Mouse (Mus musculus): ENCODE data around the gene Ctbp2. TPM values are rescaled to one million over a fixed set of nuclear protein-coding genes. Genes with fewer than 3 reads are reported as not detected.

Ctbp2 gene
- total RNA-seq, 4 experiments from 2014 or later, result 26.0 to 30.6 (median 27.5) TPM

- no peak for DNase-seq (ENCODE audit: low spot score in 2 of 2)
Observed at GRCm38 (mm10) chr7:133088411-133088810, 35.7 kb downstream of the Ctbp2 start.

GRCm38 (mm10) chr7:133085408-133085807 lies 38.7 kb downstream of the Ctbp2 start:
- DNase-seq (ENCODE audit: low spot score in 2 of 2), result no peak

DNA sequence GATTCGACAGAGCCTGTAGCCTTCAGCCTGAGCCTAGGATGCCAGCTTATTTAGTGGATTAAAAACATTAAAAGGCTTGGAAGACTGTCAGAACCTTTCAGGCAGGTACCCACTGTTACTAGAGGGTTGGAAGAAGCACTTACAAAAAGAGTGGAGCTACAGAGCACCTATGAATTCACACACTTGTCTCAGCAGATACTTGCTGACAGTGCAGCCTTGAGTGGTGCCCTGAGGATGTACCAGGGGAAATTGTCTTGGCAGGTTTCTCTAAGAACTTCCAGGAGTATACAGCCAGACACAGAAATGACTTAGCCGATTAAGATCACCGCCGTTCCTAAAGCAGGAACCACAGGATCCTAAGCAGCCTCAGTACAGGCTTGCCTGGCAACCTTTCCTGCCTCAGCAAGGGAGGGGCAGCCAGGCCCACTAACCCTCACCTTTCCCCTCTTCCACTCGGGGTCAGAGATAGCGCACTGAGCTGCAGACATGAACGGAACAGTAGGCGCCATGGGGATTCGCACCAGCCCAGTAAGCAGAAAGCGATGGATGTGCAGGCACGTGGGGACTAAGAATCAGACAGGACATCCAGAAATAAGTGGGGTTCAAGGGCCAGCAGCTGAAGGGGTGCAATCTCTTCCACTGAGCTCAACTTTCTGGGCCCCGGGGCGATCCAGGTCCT lies 40.1 kb downstream of the Ctbp2 start:
- no peak for DNase-seq (ENCODE audit: low spot score in 2 of 2)

GRCm38 (mm10) chr7:133078929-133079328 lies 45.2 kb downstream of the Ctbp2 start:
- no peak for DNase-seq (ENCODE audit: low spot score in 2 of 2)

DNA sequence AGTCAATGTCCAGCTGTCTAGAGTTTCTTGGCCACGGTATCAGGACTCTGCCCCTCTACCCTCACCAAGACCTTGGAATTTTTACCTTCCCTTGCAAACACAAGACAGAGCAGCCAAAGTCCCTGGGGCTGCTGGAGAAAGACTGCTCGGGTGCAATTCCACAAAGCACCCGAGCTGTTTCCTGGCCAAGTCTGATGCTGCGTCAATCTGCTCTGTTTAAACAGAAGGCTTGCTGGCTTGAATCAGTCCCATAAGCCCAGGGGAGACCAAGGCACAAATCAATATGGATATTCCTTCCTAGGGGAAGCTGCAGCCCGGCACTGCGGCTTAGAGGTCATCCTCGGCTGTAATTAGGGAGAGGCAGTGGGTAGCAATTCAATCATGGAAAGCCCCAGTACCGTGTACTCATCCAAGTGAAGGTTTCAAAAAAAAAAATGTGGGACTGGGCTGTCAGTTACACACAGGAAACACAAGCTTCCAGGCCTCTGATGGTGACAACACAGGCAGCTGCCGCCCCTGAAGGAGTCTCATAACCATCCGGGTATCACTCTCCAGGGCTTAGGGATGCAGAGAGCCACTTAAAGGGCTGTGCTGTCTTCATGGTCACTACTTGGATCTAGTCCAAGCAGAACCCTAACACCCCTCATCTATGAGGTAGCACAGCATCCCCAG lies 49.6 kb downstream of the Ctbp2 start:
- DNase-seq (ENCODE audit: low spot score in 2 of 2), result no peak

- DNase-seq (ENCODE audit: low spot score in 2 of 2), result no peak
Observed at GRCm38 (mm10) chr7:133073147-133073651, 51.0 kb downstream of the Ctbp2 start.

- DNase-seq (ENCODE audit: low spot score in 2 of 2), result no peak
Observed at GRCm38 (mm10) chr7:133072535-133072934, 51.6 kb downstream of the Ctbp2 start.

DNA sequence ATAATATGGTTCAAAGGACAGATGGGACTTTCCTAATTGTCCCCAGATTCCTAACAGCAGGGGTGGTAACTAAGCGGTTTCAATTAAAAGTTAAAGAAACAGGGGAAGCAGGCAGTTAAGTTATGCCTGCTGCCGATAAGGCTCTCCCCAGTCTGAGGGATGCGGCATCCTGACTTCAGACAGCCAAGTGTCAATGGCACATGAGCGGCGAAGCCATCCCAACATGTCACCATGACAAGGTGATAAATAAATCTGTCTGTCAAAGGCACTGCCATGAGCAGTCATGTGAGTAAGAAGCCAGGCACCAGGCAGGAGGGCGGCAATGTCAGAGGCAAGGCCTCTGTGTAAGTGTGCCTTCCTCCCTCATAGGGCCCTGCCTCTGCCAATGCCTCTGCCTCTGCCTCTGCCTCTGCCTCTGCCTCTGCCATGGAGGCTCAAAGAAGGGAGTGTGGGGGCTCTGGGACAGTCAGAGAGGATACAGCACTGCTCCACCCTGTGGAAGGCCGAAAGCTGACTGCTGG lies 56.8 kb downstream of the Ctbp2 start:
- DNase-seq (ENCODE audit: low spot score in 2 of 2), result no peak

DNA sequence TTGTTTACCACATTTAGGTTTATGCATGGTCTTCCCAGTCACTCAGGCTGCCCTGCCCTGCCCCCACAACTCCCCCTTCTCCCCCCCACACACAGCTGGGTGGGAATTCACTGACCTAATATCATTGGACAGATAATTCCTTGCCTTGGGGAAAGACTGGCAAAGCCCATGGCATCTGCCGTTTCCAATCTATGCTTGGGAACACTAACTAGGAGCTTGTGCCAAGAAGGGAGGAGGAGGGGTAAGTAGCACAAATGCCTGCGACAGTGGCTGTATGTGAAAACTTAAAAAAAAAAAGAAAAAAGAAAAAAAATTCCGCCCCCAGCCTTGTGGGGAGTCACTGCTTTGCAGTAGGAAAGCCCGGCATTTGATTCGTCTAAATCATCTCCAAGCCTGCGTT lies 57.4 kb downstream of the Ctbp2 start:
- DNase-seq (ENCODE audit: low spot score in 2 of 2), result peak in 1 of 2 experiments; percentile 54

DNA sequence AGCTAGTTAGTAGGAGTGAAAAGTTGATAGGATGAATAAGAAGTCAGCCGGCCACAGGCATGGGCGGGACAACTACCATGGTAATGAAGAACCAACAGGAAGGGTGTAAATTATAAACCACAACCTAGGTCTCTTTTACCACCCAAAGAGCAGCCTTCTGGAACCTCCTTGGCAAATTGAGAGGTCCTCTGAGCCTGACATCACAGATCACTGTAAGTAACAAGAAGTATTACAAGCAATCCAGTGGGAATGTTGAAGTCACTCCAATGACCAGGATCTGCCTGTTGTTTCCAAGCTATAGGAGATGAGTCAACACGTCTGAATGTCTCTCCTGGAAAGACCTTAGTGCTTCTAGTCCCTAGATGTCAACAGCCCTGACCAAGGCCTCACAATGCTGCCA lies 62.1 kb downstream of the Ctbp2 start:
- DNase-seq (ENCODE audit: low spot score in 2 of 2), result no peak

DNA sequence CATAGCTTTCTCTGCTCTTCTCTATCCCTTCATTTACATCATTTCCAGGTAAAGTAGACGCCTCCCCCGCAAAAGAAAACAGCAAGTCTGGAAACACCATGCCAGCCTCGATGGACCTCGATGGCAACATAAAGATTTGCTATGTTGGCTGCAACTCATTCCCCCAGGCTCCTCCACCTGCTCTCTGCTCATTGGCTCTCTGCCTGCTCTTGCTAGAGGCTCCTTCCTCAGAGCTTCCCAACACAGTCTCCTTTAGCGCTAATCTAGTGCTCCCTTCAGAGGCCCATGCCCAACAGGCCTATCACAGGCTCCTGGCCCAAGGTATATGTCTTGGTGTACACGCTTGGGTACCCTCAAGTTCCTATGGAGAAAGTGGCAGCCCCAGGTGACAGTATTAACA lies 64.0 kb downstream of the Ctbp2 start:
- DNase-seq (ENCODE audit: low spot score in 2 of 2), result no peak

GRCm38 (mm10) chr7:133059517-133060104 lies 64.5 kb downstream of the Ctbp2 start:
- no peak for DNase-seq (ENCODE audit: low spot score in 2 of 2)

DNA sequence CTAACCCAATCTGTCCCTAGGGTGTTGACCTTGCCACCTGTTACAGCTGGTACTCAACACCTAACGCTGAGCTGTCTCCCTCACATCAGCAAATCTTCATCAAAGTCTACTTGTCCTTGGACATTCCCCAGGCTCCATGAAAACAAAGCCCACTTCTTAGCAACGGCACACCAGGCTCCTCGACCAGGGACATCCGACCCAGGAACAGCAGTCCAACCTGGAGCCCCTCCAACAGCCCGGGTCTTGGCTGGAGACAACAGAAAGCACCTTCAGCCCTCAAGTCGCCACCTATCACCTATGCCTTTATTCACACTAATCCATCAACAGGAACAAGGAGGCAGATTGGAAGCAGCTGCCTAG lies 65.0 kb downstream of the Ctbp2 start:
- DNase-seq (ENCODE audit: low spot score in 2 of 2), result no peak

- no peak for DNase-seq (ENCODE audit: low spot score in 2 of 2)
Observed at GRCm38 (mm10) chr7:133058496-133059149, 65.5 kb downstream of the Ctbp2 start.

DNA sequence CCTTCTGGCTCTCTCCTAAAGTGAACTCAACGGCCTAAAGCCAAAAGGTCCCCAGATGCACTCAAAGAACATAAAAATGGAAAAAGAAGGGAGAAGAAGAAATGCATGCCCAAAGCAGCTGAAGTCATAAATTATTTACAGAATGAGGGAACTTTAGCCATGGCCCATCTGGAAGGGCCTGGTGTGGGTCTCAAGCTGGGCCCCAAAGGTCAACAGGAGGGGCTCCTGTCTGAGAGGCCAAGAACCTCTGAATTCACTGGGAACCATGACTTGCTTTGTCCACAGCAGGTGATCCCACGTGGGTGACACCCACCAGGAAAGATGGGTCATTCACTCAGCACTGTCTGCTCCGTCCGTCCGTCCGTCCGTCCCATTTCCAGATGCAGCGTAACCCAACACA lies 67.2 kb downstream of the Ctbp2 start:
- no peak for DNase-seq (ENCODE audit: low spot score in 2 of 2)

- no peak for DNase-seq (ENCODE audit: low spot score in 2 of 2)
Observed at GRCm38 (mm10) chr7:133054486-133054885, 69.7 kb downstream of the Ctbp2 start.

- DNase-seq (ENCODE audit: low spot score in 2 of 2), result no peak
Observed at GRCm38 (mm10) chr7:133053757-133054156, 70.4 kb downstream of the Ctbp2 start.

- DNase-seq (ENCODE audit: low spot score in 2 of 2), result no peak
Observed at GRCm38 (mm10) chr7:133052819-133053218, 71.3 kb downstream of the Ctbp2 start.

DNA sequence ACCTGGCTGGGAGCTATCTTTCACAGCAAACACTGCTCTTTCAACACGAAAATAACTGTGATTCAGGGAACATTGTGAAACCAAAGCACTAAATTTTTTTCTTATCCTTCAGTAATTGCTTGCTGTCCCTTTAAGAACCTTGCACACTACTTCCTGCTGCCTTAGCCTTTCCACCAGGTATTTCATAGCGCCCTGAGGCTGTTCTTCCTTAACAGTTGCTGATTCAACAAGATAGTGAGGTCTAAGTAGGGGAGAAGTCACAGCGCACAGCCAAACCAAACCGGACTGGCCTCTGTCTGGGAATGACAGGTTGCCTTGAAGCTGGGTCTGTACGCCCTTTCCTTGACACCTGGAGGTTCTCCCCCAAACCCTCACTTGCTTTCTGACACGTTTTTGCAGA lies 73.5 kb downstream of the Ctbp2 start:
- DNase-seq (ENCODE audit: low spot score in 2 of 2), result no peak

DNA sequence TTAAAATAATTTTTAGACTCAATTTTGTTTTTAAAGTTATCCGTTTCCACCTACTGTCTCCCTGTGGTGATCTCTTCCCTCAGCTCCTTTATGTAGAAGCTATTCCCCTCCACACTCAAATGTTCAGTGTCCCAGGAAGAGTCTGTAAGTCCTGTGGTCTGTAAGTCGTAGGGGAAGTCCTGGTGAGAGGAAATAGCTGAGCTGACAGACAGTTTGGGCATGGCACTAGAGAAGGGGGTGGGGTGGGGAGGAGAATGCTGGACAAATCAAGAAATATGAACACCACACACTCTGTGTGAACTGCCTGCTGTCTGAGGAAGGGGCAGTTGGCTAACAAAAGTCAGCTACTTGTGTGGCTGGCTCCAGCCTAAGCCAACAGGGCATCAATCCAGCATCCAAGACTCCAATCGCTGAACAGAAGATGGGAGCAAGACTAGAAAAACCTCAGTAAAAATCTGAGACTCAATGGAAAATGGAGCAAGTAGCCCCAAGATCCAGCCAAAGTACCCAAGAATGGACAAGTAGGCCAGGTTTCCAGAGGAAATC lies 76.0 kb downstream of the Ctbp2 start:
- no peak for DNase-seq (ENCODE audit: low spot score in 2 of 2)

DNA sequence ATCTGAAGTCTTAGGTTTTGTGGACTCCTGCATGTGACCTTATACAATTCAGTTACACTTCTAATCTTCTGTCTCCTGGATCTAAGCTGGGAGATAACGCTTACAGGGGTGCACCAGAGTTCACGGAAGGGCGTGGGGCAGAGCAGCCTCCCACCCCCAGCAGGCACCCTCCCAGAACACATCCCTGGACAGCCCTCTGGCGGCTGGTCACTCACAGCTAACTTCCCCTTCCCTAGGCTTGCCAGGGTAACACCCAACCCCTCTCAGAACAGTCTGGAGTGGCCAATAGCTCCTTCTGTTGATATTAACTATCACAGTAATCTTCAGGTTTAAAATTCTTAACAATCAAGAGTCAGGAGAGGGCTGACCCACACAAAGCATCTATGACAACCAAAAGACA lies 76.9 kb downstream of the Ctbp2 start:
- DNase-seq (ENCODE audit: low spot score in 2 of 2), result no peak

- DNase-seq (ENCODE audit: low spot score in 2 of 2), result no peak
Observed at GRCm38 (mm10) chr7:133044721-133045120, 79.4 kb downstream of the Ctbp2 start.

All from left cerebral cortex, adult 8-10 months (tissue).